Mouse (Mus musculus): ENCODE measurements around the gene Ptges2.
"Not testable (repeated sequence)": the region's sequence is repeated elsewhere in the genome, so short reads cannot be mapped to it uniquely, and the experiment has no call there.

Ptges2 gene

DNA sequence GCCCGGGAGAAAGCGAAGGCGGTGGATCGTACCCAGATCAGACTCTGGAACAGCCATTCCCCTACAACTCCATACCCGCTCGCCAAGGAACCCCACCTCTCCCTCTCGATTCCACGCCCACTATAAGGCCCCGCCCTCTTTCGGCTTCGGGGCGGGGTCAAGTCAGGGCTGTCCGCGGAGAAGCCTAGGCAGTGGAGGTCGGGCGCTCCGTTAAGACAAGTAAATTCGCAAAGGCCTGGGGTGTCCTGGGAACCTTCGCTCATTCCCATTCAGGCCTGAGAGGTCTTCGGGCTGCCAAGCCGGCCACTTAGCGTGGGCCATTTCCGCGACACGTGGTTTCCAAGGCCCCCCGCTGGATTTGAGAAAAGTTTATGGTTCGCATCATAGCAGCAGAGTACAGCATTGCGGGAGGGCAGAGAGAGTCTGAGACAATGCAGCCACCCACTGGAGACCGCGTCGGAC, at the start of gene Ptges2:
TSS of gene Ptges2 (plus strand) at position 413 of the 462 bp plus-strand sequence.
- DNase-seq (ENCODE audit: low read depth, low spot score) = peak; percentile 92

DNA sequence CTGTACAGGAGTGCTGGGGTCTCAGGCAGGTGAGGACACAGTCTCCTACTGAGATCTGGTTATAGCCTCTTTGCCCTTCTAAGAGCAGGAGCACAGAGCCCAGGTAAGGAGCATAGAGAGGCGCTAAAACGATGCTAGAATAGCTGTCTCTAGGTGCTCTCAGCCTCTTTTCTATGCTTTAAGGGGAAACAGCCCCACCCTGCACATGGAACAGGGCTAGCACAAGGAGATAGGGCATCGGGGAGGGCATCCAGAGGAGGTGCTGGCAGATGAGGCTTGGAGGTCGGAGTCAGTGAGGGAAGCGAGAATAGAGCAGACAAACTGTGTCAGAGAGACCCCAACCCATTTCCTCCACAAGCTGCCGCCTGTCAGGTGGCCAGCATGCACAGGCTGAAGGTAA, 48.7 kb upstream of the Ptges2 start:
- DNase-seq (ENCODE audit: low read depth, low spot score) = no peak

DNA sequence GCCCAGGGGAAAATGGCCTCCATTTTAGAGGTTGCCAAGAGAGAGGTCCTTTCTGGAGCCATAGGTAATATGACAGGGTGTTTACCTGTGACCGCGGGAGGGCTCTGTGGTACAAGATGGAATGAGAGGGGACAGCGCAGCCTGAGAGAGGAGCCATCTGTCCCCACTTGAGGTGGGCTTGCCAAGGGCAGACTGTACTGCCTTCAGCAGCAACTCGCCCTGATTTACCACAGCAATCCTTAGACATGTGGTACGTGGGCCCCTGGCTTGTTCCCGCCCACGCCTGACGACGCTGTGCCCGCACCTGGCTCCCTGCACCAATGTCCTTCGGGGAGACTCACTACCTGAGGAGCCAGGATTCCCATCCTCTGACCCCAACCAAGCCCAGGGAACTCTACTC, 47.4 kb upstream of the Ptges2 start:
- no peak for DNase-seq (ENCODE audit: low read depth, low spot score)

DNA sequence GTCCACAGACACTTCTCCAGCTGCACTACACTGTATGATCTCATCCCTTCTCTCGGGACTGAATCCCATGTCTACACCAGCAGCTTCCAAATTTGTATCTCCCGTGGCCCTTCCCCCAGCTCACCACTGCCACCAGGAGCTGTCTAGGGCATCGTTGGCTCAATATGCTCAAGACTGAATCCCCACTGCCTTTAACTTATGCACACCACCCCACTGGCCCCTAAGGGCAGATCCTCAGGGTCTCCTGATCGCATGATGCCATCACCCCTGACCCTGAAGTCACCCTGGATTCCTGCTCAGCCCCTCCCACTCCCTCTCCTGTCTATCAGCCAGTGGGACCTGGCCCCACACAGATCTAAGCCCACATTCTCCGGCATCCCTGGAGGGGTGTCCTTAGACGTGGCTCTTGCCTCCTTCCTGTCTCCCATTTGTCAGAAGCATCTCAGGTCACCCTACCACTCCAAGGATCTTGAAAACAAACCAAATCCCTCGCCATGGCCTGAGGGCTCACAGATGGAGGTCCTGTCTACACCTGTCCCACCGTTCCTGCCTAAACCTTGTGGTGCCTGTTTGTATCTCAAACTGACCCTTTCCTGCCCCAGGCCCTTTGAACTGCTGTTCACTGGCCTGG, 46.0 kb upstream of the Ptges2 start:
- DNase-seq (ENCODE audit: low read depth, low spot score) = no peak

DNA sequence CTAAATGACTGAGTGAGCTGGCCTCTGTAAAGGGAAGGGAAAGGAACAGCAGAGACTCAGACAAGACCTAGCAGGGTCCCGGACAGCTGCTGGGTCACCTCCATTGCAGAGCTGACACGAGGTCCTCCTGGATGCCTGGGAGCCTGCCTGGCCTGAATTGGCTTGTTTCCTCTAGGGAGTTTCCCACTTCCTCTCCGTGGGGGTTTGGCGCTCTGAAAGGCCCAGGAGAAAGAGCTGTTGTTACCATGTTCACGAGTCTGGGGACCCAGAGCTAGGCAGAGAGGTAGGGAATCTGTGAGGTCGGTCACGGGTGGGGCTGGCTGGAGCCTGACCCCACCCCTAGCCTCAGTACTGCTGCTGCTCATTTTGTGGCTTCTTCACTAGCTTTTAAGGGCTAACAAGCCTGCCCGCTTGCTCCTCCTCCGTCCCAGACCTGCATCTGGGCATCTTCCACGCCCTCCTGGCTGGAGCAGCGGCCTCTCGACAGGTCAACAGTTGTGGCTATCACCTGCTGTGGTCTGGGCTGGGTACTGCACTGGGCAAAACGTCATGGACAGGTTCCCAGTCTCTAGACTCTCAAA, 45.1 kb upstream of the Ptges2 start:
- DNase-seq (ENCODE audit: low read depth, low spot score) = peak; percentile 31

DNA sequence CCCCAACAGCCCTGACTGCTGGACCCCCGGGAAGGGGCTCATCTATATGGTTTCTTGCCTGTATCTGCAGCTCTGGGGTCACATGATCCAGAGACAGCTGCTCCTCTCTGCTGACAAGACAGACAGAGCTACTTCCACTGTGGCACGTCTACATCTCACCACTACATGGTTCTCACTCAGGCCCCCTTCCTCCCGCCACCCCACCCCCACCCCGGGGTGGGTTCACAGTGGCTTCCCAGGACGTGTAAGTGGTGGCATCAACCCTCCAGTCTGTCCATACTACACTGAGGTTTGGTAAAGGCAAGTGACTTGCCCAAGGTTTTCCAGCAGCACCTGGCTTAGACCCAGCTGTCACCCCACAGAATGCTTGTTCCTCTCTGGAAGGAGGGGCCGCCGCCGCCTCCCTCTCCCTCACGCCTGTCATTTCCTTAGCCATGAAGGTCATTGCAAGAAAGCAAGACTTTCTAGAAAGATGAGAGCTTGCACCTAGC, 44.2 kb upstream of the Ptges2 start:
- DNase-seq (ENCODE audit: low read depth, low spot score) = no peak

DNA sequence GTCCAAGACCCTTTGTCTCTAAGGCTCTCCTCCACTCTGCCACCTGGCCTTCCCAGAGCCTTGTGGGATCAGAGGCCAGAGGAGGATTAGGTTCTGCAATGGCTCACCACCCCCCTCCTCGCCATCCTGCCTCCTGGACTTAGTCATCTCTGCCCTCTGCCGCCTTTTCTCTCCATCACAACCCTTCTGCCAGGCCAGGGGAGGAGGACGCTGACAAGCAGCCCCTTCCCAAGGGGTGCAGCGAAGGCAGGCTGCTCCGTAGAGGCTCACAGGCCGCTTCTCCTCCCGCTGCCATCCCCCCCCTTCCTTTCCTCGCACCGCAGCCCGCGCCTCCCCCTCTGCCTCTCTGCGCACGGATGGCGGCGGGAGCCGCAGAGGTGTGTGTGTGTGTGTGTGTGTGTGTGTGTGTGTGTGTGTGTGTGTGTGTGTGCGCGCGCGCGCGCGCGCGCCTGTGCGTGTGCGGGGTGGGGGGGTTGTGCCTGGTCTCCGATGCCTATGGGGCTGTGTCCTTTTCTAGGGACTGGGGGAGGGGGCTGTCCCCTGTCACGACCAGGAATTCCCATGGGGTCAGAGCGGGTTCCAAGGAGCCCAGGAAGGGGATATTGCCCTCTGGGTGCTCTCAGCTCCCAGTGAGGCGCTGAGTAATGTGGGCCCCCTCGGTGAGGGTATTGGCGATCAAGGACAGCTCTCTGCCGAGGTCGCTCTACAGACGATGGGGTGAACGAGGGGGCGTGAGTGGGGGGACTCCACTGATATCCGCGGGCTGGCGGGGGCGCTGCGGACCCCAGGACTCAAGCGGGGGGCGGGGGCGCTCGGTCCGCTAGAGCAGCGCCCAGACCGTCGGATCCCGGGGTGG, 43.3 kb upstream of the Ptges2 start, which contains the start of gene Ciz1:
TSS of gene Ciz1 (plus strand) at position 177 of the 856 bp plus-strand sequence.
- peak; percentile 67 for DNase-seq (ENCODE audit: low read depth, low spot score)

DNA sequence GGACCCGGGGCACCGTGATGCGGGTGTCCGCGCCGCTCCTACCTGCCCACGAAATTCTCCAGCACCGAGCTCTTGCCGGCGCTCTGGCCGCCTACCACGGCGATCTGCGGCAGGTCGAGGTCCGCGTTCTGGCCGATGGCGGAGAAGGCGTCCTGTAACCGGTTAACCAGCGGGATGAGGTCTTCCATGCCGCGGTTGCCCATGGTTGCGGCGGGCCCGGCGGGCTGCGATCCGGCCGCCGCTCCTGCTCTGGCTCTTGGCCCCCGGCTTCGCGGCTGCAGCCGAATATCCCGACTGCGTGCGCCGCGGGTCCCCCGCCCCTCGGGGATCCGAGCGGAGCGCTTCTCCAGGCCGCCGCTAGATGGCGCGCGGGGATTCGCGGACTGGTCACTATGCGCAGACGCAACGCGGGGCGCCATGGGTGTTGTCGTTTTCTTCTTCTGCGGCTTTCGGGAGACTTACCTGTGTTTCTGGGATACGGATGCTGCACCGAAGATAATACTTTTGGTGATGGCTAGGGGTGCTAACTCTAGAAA, 42.6 kb upstream of the Ptges2 start, which contains the start of gene Dnm1:
TSS of gene Dnm1 (minus strand) at position 332 of the 536 bp plus-strand sequence.
- peak; percentile 88 for DNase-seq (ENCODE audit: low read depth, low spot score)

DNA sequence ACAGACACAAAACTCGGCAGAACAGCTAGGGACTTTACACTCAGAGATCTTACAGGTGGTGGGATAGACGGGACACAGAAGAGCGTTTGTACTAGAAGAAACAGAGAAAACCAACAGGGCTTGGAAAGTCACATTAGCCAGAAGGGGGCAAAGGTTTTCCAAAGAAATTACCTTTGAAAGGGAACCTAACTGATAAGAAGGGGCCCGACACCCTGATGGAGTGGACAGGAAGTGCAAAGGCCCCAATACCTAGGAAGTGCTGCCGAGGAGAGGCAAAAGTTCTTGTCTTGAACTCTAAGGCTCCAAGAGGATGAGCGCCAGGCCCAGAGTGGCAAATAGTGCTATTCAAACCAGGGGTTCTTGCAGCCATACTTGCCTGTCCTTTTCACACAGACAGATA, 41.9 kb upstream of the Ptges2 start:
- no peak for DNase-seq (ENCODE audit: low read depth, low spot score)

DNA sequence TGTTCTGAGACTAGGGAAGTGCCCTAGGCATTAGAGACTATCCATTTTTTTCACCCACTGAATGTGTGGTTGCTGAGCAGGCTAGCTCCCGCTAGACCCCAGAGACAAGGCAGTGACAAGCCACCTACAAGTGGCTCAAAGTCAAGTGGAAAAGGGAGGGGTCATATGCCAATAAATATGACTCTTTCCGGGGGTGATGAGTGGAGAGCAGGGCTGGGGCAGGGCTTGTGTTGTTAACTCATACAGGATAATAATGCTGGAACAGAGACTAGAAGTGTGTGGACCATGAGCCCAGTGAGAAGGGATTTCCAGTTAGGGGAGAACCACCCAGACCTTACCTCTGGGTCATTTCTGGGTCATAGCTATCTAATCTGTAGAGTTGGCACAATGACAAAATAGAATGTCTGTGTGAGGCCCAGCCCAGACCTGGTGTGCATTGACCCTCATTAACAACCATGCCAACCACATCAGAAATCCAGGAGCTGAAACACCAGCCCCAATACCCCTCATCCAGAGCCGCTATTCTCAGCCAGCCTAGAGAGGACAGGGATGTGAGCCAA, 41.3 kb upstream of the Ptges2 start:
- DNase-seq (ENCODE audit: low read depth, low spot score) = no peak

DNA sequence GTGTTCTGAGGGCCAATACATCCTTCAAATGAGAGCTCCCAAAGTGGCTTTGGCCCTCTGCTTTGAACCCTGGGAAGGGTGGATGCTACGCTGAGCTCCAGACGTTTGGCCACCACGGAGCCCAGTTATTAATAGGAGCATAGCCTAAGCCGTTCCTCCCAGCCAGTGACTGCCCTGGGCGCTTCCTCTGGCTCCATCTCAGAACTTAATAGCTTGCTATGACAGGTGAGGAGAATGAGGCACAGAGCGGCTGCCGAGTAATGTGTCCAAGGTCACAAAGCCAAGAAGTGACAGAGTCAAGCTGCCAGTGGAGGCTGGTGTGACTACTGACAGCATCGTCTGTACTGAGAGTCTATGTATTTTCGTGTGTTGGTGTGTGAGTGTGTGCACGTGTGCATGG, 39.5 kb upstream of the Ptges2 start:
- DNase-seq (ENCODE audit: low read depth, low spot score) = no peak

DNA sequence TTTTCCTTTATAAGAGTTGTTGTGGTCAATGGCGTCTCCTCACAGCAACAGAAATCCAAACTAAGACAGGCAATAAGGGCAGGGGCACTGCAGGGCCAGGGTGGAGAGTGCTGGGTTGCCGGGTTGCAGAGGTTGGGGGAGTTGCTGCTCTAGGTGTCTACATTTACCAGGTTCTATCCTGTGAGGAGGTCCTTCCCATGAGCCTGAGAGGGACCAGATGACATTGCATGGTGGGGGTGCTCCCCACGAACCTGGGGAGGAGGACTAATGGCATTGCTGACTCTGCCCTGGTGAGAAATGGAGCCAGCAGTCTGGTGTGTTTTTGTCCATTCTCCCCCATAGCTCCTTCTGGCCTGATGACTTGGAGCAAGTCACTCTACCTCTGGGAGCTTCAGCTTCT, 38.0 kb upstream of the Ptges2 start:
- DNase-seq (ENCODE audit: low read depth, low spot score) = no peak

DNA sequence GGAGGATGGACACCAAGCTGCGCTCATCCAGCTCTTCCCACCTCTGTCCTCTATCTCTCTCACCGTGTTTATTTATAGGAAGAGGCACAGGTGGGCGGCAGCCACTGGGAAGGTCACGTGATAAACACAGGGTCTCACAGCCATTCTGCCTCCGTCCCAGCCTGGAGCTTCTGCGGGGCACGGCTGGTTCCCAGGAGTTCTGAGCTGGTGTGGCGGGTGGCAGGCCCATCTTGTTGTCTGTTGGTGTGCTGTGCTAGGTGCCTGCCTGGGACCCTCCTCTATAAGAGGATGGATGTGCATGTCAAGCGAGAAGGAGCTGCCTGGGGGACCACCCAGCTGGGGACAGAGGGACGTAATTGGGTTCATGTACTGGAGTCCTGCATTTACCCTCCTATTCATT, 37.3 kb upstream of the Ptges2 start:
- no peak for DNase-seq (ENCODE audit: low read depth, low spot score)

DNA sequence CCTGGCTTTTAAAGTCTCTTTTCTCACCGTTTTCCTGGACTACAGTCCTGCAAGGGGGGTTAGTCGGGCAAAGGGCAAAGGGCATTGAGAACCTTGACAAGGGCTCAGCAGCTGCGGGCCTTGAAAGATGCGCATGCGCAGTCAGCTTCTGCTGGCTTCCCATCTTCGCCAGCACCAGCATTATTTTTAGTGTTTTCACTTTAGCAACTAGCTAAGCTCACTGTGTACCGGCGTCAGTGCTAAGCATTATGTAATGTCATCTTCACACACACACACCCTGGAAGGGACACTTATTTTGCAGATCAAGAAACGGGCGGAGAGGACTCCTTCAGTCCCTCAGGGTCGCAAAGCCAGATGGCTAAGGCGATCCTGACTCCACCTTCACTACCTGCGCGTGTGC, 35.0 kb upstream of the Ptges2 start:
- peak; percentile 84 for DNase-seq (ENCODE audit: low read depth, low spot score)

DNA sequence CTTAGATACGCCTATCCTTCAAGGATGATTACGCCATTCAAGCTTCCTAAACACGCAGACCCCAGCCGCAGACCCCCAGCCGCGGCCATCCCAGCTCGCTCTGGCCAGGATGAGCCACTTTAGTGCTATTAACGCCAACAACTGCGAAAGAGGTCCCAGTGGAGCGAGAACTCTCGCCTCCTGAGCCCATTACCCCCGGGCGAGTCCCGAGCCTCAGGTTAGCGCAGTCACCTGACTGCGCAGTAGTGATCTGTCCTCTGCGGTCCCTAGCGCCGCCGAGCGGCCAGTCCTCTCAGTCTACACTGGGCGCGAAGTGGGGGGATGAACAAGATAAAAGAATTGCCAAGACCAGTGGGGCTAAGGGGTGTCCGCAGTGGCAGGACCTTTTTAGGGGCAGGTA, 34.3 kb upstream of the Ptges2 start:
- DNase-seq (ENCODE audit: low read depth, low spot score) = peak; percentile 63

DNA sequence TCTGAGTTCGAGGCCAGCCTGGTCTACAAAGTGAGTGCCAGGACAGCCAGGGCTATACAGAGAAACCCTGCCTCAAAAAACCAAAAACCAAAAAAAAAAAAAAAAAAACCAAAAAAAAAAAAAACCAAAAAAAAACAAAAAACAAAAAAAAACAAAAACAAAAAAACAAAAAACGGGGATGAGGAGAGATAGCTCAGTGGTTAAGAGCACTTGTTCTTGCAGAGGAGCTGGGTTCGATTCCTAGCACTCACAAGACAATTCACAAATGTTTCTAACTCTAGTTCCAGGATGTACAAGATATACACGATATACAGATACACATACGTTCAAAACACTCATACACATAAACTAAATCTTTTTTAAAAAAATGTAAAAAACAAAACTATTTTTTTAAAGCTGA, 33.4 kb upstream of the Ptges2 start:
- not testable (repeated sequence) for DNase-seq (ENCODE audit: low read depth, low spot score)

DNA sequence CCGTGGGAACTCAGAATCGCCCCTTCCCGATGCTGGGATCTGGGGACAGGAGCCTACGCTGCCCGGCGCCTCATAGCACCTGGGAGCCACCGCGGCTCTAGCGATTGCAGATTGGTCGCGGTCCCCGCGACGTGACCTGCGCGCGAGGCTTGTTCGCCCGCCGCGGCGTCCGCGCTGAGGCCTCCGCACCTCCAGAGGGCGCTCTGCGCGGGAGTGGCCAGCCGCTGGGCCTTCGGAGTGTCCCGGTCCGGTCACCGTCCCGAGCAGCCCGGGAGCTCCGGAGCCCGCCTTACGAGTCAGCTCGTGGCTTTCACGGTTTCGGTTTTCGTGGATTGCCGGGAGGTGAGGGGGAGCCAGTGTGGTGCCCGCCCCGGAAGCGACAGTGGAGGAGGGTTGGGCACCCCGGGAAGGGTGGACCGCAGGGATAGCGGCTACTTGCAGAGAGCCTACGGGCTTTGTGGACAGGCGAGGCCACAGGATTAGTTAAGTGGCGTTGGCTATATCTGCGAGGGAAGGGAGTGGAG, 32.8 kb upstream of the Ptges2 start:
- peak; percentile 85 for DNase-seq (ENCODE audit: low read depth, low spot score)

DNA sequence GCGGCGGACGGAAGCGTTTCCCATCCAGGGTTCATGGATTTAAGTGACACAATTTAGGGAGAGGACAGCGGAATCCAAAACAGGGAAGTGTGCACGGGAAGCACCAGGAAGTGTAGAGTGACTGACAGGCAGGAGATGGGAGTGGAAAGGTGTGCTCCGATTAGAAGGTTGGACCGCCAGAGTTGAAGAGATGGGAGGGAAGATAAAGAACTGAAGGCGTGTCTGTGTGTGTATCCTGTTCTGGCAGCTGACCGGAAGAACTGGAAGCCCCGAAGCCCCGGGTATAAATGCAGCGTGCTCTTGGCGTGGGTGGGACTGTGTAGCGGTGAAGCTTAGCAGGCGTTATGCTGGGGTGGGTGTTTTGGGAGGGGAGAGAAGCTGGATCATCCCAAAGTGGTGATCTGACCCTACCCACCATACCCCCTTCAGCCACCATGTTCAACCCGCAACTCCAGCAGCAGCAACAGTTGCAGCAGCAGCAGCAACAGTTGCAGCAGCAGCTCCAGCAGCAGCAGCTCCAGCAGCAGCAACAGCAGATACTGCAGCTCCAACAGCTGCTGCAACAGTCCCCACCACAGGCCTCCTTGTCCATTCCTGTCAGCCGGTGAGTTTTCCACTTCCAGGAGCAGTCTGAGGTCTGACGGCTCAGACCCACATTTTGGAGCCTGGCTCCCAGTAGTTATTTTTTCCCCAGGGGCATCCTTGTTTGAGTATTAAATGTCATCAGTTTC, 32.2 kb upstream of the Ptges2 start:
- DNase-seq (ENCODE audit: low read depth, low spot score) = peak; percentile 89

DNA sequence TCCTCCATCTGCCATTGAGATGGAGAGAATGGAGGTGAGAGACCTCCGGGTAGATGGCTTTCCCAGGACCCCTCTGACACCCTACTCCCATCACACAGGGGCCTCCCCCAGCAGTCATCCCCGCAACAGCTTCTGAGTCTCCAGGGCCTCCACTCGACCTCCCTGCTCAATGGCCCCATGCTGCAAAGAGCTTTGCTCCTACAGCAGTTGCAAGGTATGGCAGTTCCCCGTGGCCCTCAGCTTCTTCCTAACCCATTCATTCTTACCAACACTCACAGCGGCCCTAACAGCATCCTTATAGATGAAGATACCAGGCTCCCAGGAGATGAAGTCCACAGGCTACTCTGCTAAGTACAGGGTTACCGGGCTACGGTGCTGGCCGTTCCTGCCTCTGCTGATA, 31.6 kb upstream of the Ptges2 start:
- DNase-seq (ENCODE audit: low read depth, low spot score) = no peak

DNA sequence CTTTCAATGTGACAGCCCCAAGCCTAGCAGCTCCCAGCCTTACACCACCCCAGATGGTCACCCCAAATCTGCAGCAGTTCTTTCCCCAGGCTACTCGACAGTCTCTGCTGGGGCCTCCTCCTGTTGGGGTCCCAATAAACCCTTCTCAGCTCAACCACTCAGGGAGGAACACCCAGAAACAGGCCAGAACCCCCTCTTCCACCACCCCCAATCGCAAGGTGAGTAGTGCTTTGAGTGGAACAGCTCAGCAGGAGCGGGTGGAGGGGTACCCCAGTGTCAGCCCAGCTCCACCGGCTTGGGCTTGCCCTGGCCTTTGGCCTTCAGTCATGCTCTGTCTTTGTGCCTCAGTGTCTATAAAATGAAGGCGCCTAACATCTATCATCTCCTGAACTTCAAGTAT, 28.4 kb upstream of the Ptges2 start:
- DNase-seq (ENCODE audit: low read depth, low spot score) = no peak

DNA sequence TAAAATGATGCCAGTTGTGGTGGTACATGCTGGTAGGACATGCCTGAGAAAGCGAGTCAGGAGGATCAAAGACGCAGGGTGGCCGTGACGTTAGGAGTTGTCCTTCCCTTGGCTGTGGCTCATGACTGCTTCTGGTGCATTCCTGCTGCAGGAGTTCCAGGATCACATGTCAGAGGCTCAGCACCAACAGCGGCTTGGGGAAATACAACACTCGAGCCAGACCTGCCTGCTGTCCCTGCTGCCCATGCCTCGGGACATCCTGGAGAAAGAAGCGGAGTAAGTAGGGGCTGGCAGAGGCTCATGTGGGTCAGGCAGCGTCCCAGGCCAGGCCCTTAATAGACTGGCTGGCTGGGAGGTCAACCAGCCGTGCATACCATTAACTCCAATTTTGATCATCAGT, 21.5 kb upstream of the Ptges2 start:
- DNase-seq (ENCODE audit: low read depth, low spot score) = no peak

All from 3T3-L1 (cell line).